Mouse (Mus musculus) heart, embryonic 11.5 days (tissue): ENCODE measurements around the gene Csrp3. TPM values are rescaled to one million over a fixed set of nuclear protein-coding genes. Genes with fewer than 3 reads are reported as not detected.
A peak's percentile ranks its signal among the peaks of the same experiment; 100 is the strongest.

ENCODE experiments used
- ATAC-seq: fragments of 200-750 bp; cut with Nextera tagmentation; replicated peaks from 2 replicates; pipeline ENCODE4 v1.8.0; 2017; ENCODE audit warnings: moderate library complexity; ENCODE audit not compliant: insufficient number of reproducible peaks, low FRiP score, low TSS enrichment
- H3K27ac ChIP-seq: fragments of 300-500 bp; sonication (generic); 2 replicates; pipeline ENCODE4 v1.5.1; 2014; ENCODE audit warnings: mild to moderate bottlenecking, low read depth, low read length
- H3K27me3 ChIP-seq: fragments of 300-500 bp; sonication (generic); 2 replicates; pipeline ENCODE4 v1.6.1; 2014; ENCODE audit warnings: mild to moderate bottlenecking, low read length, mixed read lengths; ENCODE audit not compliant: control insufficient read depth, insufficient read depth
- H3K36me3 ChIP-seq: fragments of 300-500 bp; sonication (generic); 2 replicates; pipeline ENCODE4 v1.6.1; 2014; ENCODE audit warnings: mild to moderate bottlenecking, low read length, moderate library complexity, mixed read lengths; ENCODE audit not compliant: control insufficient read depth, insufficient read depth
- H3K4me1 ChIP-seq: fragments of 300-500 bp; sonication (generic); 2 replicates; pipeline ENCODE4 v1.6.1; 2014; ENCODE audit warnings: low read length; ENCODE audit not compliant: control insufficient read depth, insufficient read depth
- H3K4me2 ChIP-seq: fragments of 300-500 bp; sonication (generic); 2 replicates; pipeline ENCODE4 v1.6.1; 2014; ENCODE audit warnings: mild to moderate bottlenecking, moderate library complexity
- H3K4me3 ChIP-seq: fragments of 300-500 bp; sonication (generic); 2 replicates; pipeline ENCODE4 v1.5.1; 2014; ENCODE audit warnings: low read depth, low read length
- H3K9ac ChIP-seq: fragments of 300-500 bp; sonication (generic); 2 replicates; pipeline ENCODE4 v1.6.1; 2014; ENCODE audit warnings: mild to moderate bottlenecking, low read depth, low read length, moderate library complexity
- H3K9me3 ChIP-seq: fragments of 300-500 bp; sonication (generic); replicated peaks from 2 replicates; pipeline ENCODE4 v1.6.1; 2016; ENCODE audit warnings: low read length; ENCODE audit not compliant: control insufficient read depth
- WGBS: fragments of 180-500 bp; shearing (Covaris S2); extraction: QIAGEN DNeasy Blood & Tissue Kit; methylation state at CpG from one replicate; pipeline ENCODE4 v1.1.7; 2014; ENCODE audit not compliant: insufficient replicate concordance; 5-methylcytosine and 5-hydroxymethylcytosine counted together
- polyA plus RNA-seq: library from polyadenylated mRNA; unstranded; fragments of >200 nt; fragmentation: Nextera tagmentation; extraction: Ambion mirVana; gene quantifications from 2 replicates; pipeline ENCODE4 v1.2.1, GENCODE M21; 2014

Gene Csrp3
- polyA plus RNA-seq, 1 experiment from 2014 or later = 1,436 TPM

DNA sequence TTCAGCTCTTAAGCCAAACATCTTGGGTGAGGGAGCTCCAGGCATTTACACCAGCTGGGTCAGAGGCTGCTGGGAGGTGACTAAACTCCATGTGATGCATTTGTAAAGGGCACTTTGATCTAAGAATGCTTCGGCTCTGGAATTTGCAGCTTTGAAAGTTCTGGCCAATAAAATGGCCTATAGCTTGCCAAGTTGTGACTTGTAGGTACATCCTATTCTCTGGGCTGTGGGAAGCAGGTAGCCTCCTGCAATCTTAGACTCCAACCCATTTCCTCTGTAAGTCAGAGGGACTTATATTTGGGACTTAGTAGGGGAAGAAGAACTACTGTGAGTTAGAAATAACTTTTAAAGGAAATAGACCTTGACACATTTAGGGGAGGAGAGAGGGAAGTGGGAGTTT lies 13.1 kb upstream of the Csrp3 start:
- 0 out of 2 replicates have a peak, but pooled peaks cover 3% of the 10 kb centered on the region for H3K4me1 ChIP-seq
- no peak overlapping the region for H3K9ac ChIP-seq
- H3K4me2 ChIP-seq = no peak overlapping the region
- no peak for ATAC-seq
- WGBS = 62% methylated on average over 1 of the region's 1 CpGs
- H3K9me3 ChIP-seq = no peaks in the 10 kb centered on the region
- H3K36me3 ChIP-seq = peaks cover 4% of the 10 kb centered on the region; the same call in 1 of the 2 replicates
- no peaks in the 10 kb centered on the region for H3K27me3 ChIP-seq
- H3K27ac ChIP-seq = no peak overlapping the region
- H3K4me3 ChIP-seq = no peak overlapping the region

- Histone ChIP-seq H3K27me3 (no peaks in the 10 kb centered on the region), H3K4me3 (no peak overlapping the region), H3K9me3 (no peaks in the 10 kb centered on the region), H3K27ac (no peak overlapping the region), H3K4me1 (0 out of 2 replicates have a peak, but pooled peaks cover 3% of the 10 kb centered on the region), H3K4me2 (no peak overlapping the region), H3K36me3 (no peaks in the 10 kb centered on the region), H3K9ac (no peak overlapping the region)
- no peak for ATAC-seq
- WGBS = 78% methylated on average over 4 of the region's 4 CpGs
Observed at GRCm38 (mm10) chr7:48859362-48859761, 11.5 kb upstream of the Csrp3 start.

- Histone ChIP-seq H3K4me1 (peaks cover 6% of the 10 kb centered on the region), H3K27me3 (no peaks in the 10 kb centered on the region), H3K9ac (no peak overlapping the region), H3K27ac (no peak overlapping the region), H3K36me3 (no peaks in the 10 kb centered on the region), H3K4me3 (no peak overlapping the region), H3K4me2 (no peak overlapping the region), H3K9me3 (no peaks in the 10 kb centered on the region)
- 43% methylated on average over 1 of the region's 1 CpGs for WGBS
- ATAC-seq = no peak
Observed at GRCm38 (mm10) chr7:48858257-48858656, 10.4 kb upstream of the Csrp3 start.

GRCm38 (mm10) chr7:48855461-48855860 lies 7.6 kb upstream of the Csrp3 start:
- 84% methylated on average over 3 of the region's 3 CpGs for WGBS
- Histone ChIP-seq H3K4me1 (peaks cover 9% of the 10 kb centered on the region), H3K36me3 (no peaks in the 10 kb centered on the region), H3K27ac (no peak overlapping the region), H3K9ac (no peak overlapping the region), H3K9me3 (no peaks in the 10 kb centered on the region), H3K4me3 (no peak overlapping the region), H3K4me2 (no peak overlapping the region), H3K27me3 (no peaks in the 10 kb centered on the region)
- no peak for ATAC-seq

- Histone ChIP-seq H3K36me3 (no peaks in the 10 kb centered on the region), H3K4me2 (peak overlapping the region; percentile 22; the same call in 1 of the 2 replicates), H3K9ac (no peak overlapping the region), H3K4me3 (no peak overlapping the region), H3K4me1 (peaks cover 9% of the 10 kb centered on the region), H3K27ac (peak overlapping the region; percentile 87), H3K9me3 (no peaks in the 10 kb centered on the region), H3K27me3 (no peaks in the 10 kb centered on the region)
- 32% methylated on average over 13 of the region's 13 CpGs for WGBS
- ATAC-seq = 0 out of 2 replicates have a peak, but pooled peaks have one; percentile 18
Observed at GRCm38 (mm10) chr7:48853496-48853895, 5.7 kb upstream of the Csrp3 start.

- Histone ChIP-seq H3K27me3 (no peaks in the 10 kb centered on the region), H3K27ac (no peak overlapping the region), H3K4me1 (peaks cover 9% of the 10 kb centered on the region), H3K9me3 (no peaks in the 10 kb centered on the region), H3K4me2 (no peak overlapping the region), H3K36me3 (no peaks in the 10 kb centered on the region), H3K4me3 (no peak overlapping the region), H3K9ac (no peak overlapping the region)
- no peak for ATAC-seq
- WGBS = 80% methylated on average over 6 of the region's 6 CpGs
Observed at GRCm38 (mm10) chr7:48851529-48852104, 3.8 kb upstream of the Csrp3 start.

GRCm38 (mm10) chr7:48846755-48847154 lies 1.1 kb downstream of the Csrp3 start:
- 39% methylated on average over 6 of the region's 6 CpGs for WGBS
- H3K4me1 ChIP-seq = peaks cover 18% of the 10 kb centered on the region
- ATAC-seq = 0 out of 2 replicates have a peak, but pooled peaks have one; percentile 43
- H3K9ac ChIP-seq = peak overlapping the region; percentile 77
- H3K9me3 ChIP-seq = no peaks in the 10 kb centered on the region
- peak overlapping the region; percentile 92 for H3K27ac ChIP-seq
- no peaks in the 10 kb centered on the region for H3K27me3 ChIP-seq
- H3K36me3 ChIP-seq = no peaks in the 10 kb centered on the region
- peak overlapping the region; percentile 75 for H3K4me2 ChIP-seq
- peak overlapping the region; percentile 48 for H3K4me3 ChIP-seq

DNA sequence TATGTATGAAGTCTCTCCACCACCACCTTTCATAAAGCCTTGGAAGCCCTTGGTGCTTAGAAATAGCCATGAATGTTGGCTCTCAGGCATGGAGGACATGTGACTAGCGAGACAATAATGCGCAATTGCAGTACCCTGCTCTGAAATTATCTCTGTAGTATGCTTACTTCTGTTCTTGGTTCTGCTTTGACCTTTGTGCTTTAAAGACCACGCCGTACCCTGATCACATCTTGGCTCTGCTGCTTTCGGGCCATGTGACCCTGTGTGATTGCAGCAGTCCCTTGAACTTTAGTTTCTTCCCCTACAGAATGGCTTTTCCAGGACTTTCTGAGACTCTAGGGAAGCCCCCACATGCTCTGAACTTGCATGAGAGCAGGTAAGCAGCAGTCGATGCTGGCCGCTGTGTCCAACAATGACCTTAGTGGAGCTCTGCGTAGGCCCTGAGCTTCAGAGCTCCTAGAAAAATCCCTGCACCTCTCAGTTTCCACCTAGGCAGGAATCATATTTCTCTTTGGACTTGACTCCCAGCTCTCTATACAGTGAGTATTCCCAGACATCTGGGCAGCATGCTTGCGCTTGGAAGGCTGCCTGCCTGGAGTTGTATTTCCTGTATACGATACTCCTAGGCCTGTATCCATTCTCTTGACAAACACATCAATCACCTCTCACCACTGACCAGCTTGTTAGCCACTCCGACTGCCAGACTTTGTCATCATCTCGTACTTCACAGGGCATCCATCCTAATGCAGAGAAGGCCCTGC lies 2.4 kb downstream of the Csrp3 start:
- H3K4me3 ChIP-seq = peak overlapping the region; percentile 48
- peak overlapping the region; percentile 75 for H3K4me2 ChIP-seq
- no peaks in the 10 kb centered on the region for H3K27me3 ChIP-seq
- H3K36me3 ChIP-seq = no peaks in the 10 kb centered on the region
- peak overlapping the region; percentile 92 for H3K27ac ChIP-seq
- ATAC-seq = no peak
- H3K4me1 ChIP-seq = peaks cover 24% of the 10 kb centered on the region
- WGBS = 52% methylated on average over 12 of the region's 12 CpGs
- no peaks in the 10 kb centered on the region for H3K9me3 ChIP-seq
- H3K9ac ChIP-seq = peak overlapping the region; percentile 77
